Mouse (Mus musculus): ENCODE measurements at regions not wholly inside any gene's neighbourhood (a gene's known extent, or its start where the extent isn't known, plus 50 kb on each side); places are given as distances from the start of the nearest gene placed in this dataset.
A peak's percentile ranks its signal among the peaks of the same experiment; 100 is the strongest.

DNA sequence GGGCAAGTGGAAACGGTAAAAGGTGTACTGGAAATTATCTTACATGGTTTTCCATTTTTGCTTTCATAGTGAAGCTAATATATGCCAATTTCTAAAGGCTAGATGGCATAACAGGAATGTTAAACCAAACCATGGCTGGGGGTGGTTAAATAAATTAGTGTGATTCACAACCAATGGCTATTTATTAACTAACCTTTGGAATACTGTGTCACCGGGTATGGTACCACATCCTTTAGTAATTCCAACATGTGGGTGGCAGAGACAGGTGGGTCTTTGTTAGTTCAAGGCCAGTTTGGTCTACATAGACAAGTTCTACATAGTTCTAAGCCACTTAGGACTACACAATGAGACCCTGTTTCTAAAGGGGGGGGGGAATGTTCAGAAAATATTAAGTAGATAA is 179.8 kb upstream of the Plxnc1 start:
- DNase-seq, result no peak

GRCm38 (mm10) chr10:95120007-95120406 is 175.4 kb upstream of the Plxnc1 start:
- no peak for DNase-seq

GRCm38 (mm10) chr10:95118786-95119351 is 174.2 kb upstream of the Plxnc1 start:
- no peak for DNase-seq

- no peak for DNase-seq
These were observed 173.1 kb upstream of the Plxnc1 start for GRCm38 (mm10) chr10:95117731-95118212.

GRCm38 (mm10) chr10:95117041-95117730 is 172.6 kb upstream of the Plxnc1 start:
- no peak for DNase-seq

DNA sequence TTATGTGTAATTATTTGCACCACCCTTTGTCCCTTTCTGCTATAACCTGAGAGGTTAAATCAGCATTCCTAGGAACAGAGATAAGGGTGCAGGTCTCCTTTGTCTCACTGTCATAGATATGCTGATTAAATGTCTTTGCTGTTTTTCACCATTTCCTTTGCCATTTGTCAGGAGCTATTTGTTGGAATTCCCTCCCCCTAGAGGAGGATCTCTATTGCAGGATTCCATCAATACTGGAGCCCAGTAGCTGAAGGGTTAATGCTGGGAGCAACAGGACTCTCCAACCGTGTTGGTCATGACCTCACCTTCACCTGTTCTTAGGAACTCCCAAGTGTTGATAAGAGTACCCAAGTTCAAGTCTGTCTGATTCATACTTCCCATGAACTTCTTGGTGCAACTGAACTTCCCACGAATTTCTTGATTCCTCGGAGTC is 172.0 kb upstream of the Plxnc1 start:
- no peak for DNase-seq

DNA sequence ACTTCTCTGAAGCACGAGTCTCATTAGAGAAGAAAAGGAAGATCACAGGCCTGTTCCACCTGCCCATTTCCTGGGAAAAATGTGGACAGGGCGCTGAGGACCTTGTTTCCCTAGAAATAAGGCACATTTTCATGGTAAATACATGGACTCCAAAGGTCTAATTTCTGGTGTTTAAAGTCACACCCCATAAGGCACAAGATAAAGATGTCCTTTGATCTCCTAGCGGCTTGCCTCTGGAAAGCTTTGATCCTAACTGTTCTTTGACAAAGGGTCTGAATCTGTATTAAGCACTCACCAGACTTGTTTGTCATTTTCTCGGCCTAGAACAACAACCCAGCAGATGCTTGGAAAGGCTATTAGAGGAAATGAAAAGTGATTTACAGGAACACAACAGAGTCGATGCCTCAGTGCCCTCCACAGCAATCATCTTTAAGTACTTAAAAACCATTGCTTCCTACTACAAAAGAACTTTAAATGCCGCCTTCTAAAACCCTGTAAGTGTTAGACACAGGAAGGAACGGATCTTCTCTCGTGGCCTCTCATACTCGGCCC is 168.3 kb upstream of the Plxnc1 start:
- no peak for DNase-seq

DNA sequence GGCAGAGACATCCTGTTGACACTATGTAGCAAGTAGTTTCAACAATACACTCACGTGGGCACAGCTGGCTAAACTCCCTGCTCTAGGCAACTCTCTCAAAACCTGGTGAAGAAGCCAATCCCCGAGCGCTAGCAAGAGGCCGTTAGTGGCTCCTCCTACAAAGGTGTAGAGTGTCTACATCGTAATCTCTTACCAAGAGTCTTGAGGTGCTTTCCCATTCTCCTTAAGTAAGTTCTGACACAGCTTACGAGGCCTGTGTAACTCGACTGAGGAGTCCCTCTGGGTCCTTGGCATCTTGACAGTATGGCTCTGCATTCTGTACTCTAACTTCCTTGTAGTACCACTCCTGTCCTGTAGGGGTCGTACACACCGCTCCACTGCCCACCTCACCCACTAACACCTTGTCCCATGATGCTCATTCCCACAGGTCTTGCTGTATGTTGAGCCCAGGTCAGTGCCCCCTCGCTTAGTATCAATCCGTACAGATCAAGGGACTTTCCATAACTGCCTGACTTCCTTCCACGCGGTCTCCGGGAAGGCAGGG is 167.7 kb upstream of the Plxnc1 start:
- DNase-seq, result no peak

DNA sequence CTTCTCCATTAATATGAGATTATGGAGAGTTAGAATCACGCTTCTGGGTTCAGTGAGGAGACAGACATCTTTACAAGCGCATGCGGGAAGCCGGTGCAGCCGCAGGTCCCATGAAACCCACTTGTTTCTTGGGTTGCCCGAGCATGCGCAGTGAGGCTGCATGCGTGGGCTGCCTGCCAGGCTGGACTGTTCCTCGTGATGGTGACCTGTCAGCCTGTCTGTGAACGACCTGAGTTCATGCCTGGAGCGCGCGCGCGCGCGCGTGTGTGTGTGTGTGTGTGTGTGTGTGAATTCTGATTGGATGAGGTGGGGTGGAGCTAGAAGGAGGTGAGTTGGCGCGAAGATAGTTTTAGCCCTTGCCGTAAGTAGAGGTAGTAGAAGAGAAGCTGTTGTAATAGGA is 166.2 kb upstream of the Plxnc1 start:
- DNase-seq, result no peak

- no peak for DNase-seq
These were observed 164.9 kb upstream of the Plxnc1 start for GRCm38 (mm10) chr10:95109576-95109975.

- no peak for DNase-seq
These were observed 163.1 kb upstream of the Plxnc1 start for GRCm38 (mm10) chr10:95107532-95108251.

- no peak for DNase-seq
These were observed 159.2 kb upstream of the Plxnc1 start for GRCm38 (mm10) chr10:95103808-95104207.

GRCm38 (mm10) chr10:95102981-95103380 is 158.3 kb upstream of the Plxnc1 start:
- DNase-seq, result no peak

DNA sequence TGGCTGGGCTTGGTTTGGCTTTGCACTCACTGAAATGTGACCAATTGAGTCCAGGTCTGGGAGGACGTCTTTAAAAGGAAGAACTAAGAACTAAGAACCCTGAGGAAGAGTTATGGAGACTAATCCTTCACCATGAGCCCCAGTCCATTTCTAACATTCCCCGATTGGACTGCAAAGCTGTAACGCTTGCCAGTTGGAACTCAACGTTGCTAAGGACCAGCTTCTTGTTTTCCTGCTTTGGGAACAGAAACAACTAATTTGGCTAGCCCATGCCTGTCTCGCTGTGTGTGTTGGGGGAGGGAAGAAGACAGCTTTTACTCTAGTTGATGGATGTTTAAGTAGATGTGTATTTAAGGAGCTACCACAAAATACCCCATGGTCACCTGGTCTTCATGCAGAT is 155.3 kb upstream of the Plxnc1 start:
- DNase-seq, result no peak

DNA sequence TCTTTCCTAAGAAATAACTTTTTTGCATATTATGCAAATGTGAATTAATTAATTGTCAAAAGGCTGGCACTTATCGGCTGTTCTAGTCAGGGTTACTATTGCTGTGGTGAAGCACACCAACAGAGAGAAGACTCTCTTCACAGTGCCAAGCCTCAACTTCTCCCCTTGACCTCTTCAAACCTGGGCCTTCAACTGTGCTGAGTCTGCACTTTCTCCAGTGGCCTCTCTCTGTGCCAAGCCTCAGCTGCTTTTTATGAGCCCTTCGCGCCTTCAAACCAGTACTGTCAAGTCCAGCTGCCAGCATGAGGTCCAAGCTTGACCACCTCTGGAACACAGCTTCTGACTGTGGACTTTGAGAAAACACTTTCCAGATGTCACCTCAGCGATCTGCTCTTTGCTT is 151.2 kb upstream of the Plxnc1 start:
- no peak for DNase-seq

DNA sequence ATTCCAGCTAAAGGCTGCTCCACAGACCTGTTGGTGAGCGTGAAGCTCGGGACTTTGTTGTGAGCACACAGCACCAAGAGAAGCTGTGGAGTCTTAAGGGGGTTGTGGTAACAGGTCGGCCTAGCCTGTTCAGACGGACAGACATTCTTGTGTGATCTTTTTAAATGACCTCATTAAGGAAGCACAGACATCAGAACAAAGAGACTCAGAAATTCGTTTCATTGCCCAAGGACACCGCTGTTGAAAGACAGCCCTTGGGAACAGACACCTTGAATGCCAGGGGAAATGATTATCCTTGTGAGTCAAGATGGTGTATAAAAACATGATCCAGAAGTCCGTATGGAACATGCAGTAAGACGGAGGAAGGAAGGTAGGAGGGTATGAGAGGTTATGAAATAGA is 150.1 kb upstream of the Plxnc1 start:
- DNase-seq, result no peak

DNA sequence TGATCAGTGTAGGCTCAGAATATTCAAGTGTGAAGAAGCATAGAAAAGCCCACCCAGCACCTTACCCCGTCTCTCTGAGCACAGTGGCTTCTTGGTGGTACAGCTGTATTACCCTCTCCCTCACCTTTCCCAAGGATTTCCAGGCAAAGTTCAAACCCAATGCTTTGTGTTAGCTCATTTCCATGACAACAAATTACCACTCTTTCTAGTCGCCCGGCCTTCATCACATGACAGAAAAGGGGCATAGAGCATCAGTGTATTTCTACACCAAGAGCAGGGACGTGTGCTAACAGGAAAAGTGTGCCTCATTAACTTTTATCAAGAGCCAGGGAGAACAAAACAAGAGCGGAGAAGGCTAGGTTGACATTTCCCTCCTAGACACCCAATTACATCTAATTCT is 148.6 kb upstream of the Plxnc1 start:
- no peak for DNase-seq

GRCm38 (mm10) chr10:95091086-95091485 is 146.5 kb upstream of the Plxnc1 start:
- DNase-seq, result no peak

GRCm38 (mm10) chr10:95090641-95091040 is 146.0 kb upstream of the Plxnc1 start:
- DNase-seq, result no peak

DNA sequence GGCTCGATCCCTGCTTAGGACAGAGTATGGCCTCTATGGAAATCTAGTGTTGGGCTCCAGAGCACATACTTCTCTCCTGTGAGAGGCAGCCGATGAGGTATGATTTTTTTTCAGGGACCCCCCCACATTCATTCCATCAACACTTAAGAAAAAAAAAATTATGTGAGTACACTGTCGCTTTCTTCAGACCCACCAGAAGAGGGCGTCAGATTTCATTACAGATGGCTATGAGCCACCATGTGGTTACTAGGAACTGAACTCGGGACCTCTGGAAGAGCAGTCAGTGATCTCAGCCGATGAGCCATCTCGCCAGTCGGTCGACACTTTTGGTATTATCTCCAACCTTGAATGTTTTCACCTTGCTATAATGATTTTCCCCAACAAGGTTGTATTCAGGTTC is 145.4 kb upstream of the Plxnc1 start:
- DNase-seq, result no peak

DNA sequence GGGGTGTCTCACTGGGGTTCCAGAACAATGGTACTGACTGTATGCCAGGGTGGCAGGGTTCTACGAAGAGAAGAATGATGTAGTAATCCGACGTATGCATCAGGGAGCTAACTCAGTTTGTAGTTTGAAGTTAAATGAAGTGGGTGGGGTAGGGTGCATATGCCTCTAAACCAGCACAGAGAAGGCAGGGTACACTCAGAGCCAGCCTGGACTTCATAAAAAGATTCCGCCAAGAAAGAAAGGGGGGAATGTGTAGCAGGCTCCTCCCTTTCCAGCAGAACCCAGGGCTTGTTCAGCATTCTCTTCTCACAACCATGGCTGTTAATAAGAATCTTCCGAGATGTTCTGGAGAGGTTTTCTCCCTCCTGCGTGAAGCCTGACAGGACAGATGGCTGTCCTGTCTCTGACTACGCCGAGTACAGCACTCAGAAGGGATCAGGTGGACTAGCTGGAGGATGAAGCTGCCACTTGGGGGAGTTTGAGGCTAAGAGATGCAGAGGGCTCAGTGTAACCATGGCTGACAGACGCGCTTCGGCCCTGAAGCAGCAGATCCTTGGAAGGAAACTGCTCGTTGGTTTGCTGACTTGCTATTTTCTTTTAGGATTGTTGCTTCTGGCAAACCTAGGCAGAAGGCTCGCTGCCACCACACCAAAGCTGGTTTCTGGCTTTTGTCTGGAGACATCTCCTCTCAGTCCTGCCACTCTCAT is 143.4 kb upstream of the Plxnc1 start:
- DNase-seq, result peak; percentile 48 to 66

- DNase-seq, result no peak
These were observed 142.1 kb upstream of the Plxnc1 start for GRCm38 (mm10) chr10:95086755-95087154.
